In the genomic region with DNA sequence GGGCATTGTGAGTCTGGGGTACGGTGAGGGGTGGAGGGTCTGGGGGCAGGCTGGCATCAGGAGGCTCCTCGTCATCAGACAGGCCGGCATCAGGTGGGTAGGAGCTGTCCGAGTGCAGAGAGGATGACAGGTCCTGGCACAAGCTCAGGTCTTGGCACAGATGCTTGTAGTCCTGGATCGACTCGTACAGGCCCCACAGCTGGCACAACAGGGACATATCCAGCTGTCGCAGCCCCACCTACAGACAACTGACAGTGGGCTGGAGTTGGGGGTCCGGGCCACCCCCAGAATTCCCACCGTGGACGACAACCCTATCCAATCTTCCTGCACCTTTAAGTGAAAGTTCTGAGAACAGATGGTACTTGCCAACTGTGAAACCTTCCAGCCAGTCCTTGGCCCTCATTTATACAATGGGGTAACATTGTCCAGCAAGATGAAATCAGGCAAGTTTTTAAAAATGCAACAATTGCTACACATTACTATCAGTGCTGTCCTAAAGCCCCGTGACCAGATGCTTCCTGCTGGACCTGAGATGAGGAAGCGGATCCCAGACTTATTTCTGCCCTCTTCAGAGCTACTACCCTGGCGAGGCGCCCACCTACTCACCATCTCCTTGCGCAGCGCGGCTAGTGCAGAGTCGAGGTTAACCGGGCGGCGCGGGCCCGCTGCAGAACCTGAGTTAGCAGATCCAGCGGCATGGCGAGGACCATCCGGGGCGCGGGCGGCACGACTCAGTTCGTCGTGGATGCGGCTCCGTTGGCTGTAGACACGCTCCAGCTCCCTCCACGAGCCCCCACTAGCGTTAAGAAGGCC, we compare ENCODE assay signal across 8 mouse cellular contexts. TPM values are rescaled to one million over a fixed set of nuclear protein-coding genes. Genes with fewer than 3 reads are reported as not detected.
DNase-seq lines count a peak whose midpoint lies in the region; ATAC-seq and TF ChIP-seq lines count a peak whose summit lies in the region.

No protein-coding gene starts in this region.

- WGBS in hindbrain, postnatal 0 days: 3% methylated on average over 37 of the region's 37 CpGs
- WGBS in limb, embryonic 14.5 days: 7% methylated on average over 37 of the region's 37 CpGs
- 6% methylated on average over 37 of the region's 37 CpGs for WGBS in midbrain, postnatal 0 days

- H3K9ac ChIP-seq in hindbrain, postnatal 0 days (replicated peaks; ENCODE audit: low read length): peak overlapping the region; percentile 98
- peak overlapping the region; percentile 98 for H3K9ac ChIP-seq in limb, embryonic 14.5 days (ENCODE audit: low read depth, low read length, severe bottlenecking)
- peak overlapping the region; percentile 96 for H3K9ac ChIP-seq in midbrain, postnatal 0 days (replicated peaks; ENCODE audit: low read length, poor library complexity, severe bottlenecking)

- ATAC-seq in hindbrain, postnatal 0 days: peak; percentile 15
- 0 out of 2 replicates have a peak, but pooled peaks have one; percentile 9 for ATAC-seq in limb, embryonic 14.5 days (ENCODE audit: low FRiP score, low read depth)
- ATAC-seq in midbrain, postnatal 0 days (ENCODE audit: low FRiP score): peak; percentile 17; the same call in 1 of the 2 replicates

- TF ChIP-seq POLR2A in limb, embryonic 14.5 days (IDR thresholded peaks at IDR 0.05; ENCODE audit: borderline replicate concordance, extremely low read depth, insufficient read depth, insufficient read length): no peak

- H3K36me3 ChIP-seq in hindbrain, postnatal 0 days (ENCODE audit: insufficient read depth, low read length): no peaks in the 10 kb centered on the region
- H3K36me3 ChIP-seq in limb, embryonic 14.5 days (ENCODE audit: control insufficient read depth, insufficient read depth, low read length): peaks cover 14% of the 10 kb centered on the region
- peaks cover 10% of the 10 kb centered on the region for H3K36me3 ChIP-seq in midbrain, postnatal 0 days (ENCODE audit: insufficient read depth, low read length)

- H3K4me1 ChIP-seq in hindbrain, postnatal 0 days (ENCODE audit: insufficient read depth, low read length): peaks cover 37% of the 10 kb centered on the region
- peaks cover 42% of the 10 kb centered on the region for H3K4me1 ChIP-seq in limb, embryonic 14.5 days (ENCODE audit: control insufficient read depth, insufficient read depth, low read length)
- H3K4me1 ChIP-seq in midbrain, postnatal 0 days (ENCODE audit: insufficient read depth, low read length): peaks cover 32% of the 10 kb centered on the region; the same call in 1 of the 2 replicates

- H3K4me3 ChIP-seq in hindbrain, postnatal 0 days (ENCODE audit: low read length): peak overlapping the region; percentile 97
- peak overlapping the region; percentile 91 for H3K4me3 ChIP-seq in limb, embryonic 14.5 days (replicated peaks; ENCODE audit: low read length)
- H3K4me3 ChIP-seq in midbrain, postnatal 0 days (ENCODE audit: low read depth, low read length): peak overlapping the region; percentile 92

- no peak for TF ChIP-seq CTCF in hindbrain, postnatal 0 days (IDR thresholded peaks at IDR 0.05; ENCODE audit: low read depth)
- TF ChIP-seq CTCF in midbrain, postnatal 0 days (IDR thresholded peaks at IDR 0.05): no peak

- peak; percentile 46 to 50 for DNase-seq in lung, adult 18-20 months
- no peak for DNase-seq in lung, postnatal 25 days (ENCODE audit: low spot score)
- DNase-seq in cerebellum, adult 11-12 months: peak; percentile 73
- DNase-seq in frontal cortex, postnatal 25 days (ENCODE audit: low spot score in 2 of 2): peak; percentile 46 to 52
- peak; percentile 75 for DNase-seq in hindbrain, postnatal 0 days (ENCODE audit: low spot score)
- DNase-seq in limb, embryonic 14.5 days (ENCODE audit: low spot score): peak; percentile 55
- peak; percentile 69 for DNase-seq in midbrain, postnatal 0 days (ENCODE audit: low spot score)
- peak; percentile 77 for DNase-seq in thymus, postnatal 4 days

- peak overlapping the region; percentile 96 for H3K27ac ChIP-seq in hindbrain, postnatal 0 days
- H3K27ac ChIP-seq in limb, embryonic 14.5 days (replicated peaks; ENCODE audit: low read depth, low read length): peak overlapping the region; percentile 90
- H3K27ac ChIP-seq in midbrain, postnatal 0 days (ENCODE audit: low read depth, low read length): peak overlapping the region; percentile 95

- peak overlapping the region; percentile 96 for H3K4me2 ChIP-seq in hindbrain, postnatal 0 days (ENCODE audit: low read depth, low read length)
- peak overlapping the region; percentile 88 for H3K4me2 ChIP-seq in limb, embryonic 14.5 days (replicated peaks; ENCODE audit: low read depth, low read length, severe bottlenecking)
- peak overlapping the region; percentile 80 for H3K4me2 ChIP-seq in midbrain, postnatal 0 days (ENCODE audit: low read depth, low read length, poor library complexity, severe bottlenecking)

- no peaks in the 10 kb centered on the region for H3K27me3 ChIP-seq in hindbrain, postnatal 0 days (ENCODE audit: insufficient read depth, low read length)
- H3K27me3 ChIP-seq in limb, embryonic 14.5 days (ENCODE audit: control insufficient read depth, insufficient read depth, low read length): no peaks in the 10 kb centered on the region
- no peaks in the 10 kb centered on the region for H3K27me3 ChIP-seq in midbrain, postnatal 0 days (ENCODE audit: insufficient read depth, low read length)

- H3K9me3 ChIP-seq in hindbrain, postnatal 0 days (ENCODE audit: low read length): no peaks in the 10 kb centered on the region
- H3K9me3 ChIP-seq in limb, embryonic 14.5 days (ENCODE audit: control insufficient read depth, low read length): no peaks in the 10 kb centered on the region
- no peaks in the 10 kb centered on the region for H3K9me3 ChIP-seq in midbrain, postnatal 0 days (ENCODE audit: low read length)

RNA-seq across cellular contexts. Expression of a gene that starts 0.6 kb away (rescaled TPM):
- total RNA-seq in hindbrain, postnatal 0 days (2014; rRNA removed): 177 and 188 TPM in 2 replicates
- 131 and 140 TPM in 2 replicates for polyA plus RNA-seq in hindbrain, postnatal 0 days (2015; fragmentation: Nextera tagmentation; extraction: Ambion mirVana)
- polyA plus RNA-seq in limb, embryonic 14.5 days (2012; rRNA removed): 169 and 253 TPM in 2 replicates
- 125 TPM in 2 replicates for polyA plus RNA-seq in limb, embryonic 14.5 days (2014; fragmentation: Nextera tagmentation; extraction: Ambion mirVana)
- 161 and 178 TPM in 2 replicates for total RNA-seq in midbrain, postnatal 0 days (2014; rRNA removed)
- 126 TPM in 2 replicates for polyA plus RNA-seq in midbrain, postnatal 0 days (2015; fragmentation: Nextera tagmentation; extraction: Ambion mirVana)

RNA-seq across cellular contexts. Expression of a gene that starts 2.7 kb away (rescaled TPM):
- 16.6 and 19.7 TPM in 2 replicates for total RNA-seq in hindbrain, postnatal 0 days (2014; rRNA removed)
- 40.0 and 43.0 TPM in 2 replicates for polyA plus RNA-seq in hindbrain, postnatal 0 days (2015; fragmentation: Nextera tagmentation; extraction: Ambion mirVana)
- 51.0 and 51.1 TPM in 2 replicates for polyA plus RNA-seq in limb, embryonic 14.5 days (2012; rRNA removed)
- 20.0 and 25.4 TPM in 2 replicates for polyA plus RNA-seq in limb, embryonic 14.5 days (2014; fragmentation: Nextera tagmentation; extraction: Ambion mirVana)
- 25.6 and 26.3 TPM in 2 replicates for total RNA-seq in midbrain, postnatal 0 days (2014; rRNA removed)
- polyA plus RNA-seq in midbrain, postnatal 0 days (2015; fragmentation: Nextera tagmentation; extraction: Ambion mirVana): 65.2 and 65.4 TPM in 2 replicates

RNA-seq across cellular contexts. Expression of a gene that starts 11.9 kb away (rescaled TPM):
- 43.0 and 50.2 TPM in 2 replicates for total RNA-seq in hindbrain, postnatal 0 days (2014; rRNA removed)
- polyA plus RNA-seq in hindbrain, postnatal 0 days (2015; fragmentation: Nextera tagmentation; extraction: Ambion mirVana): 14.0 and 14.4 TPM in 2 replicates
- polyA plus RNA-seq in limb, embryonic 14.5 days (2012; rRNA removed): 341 and 441 TPM in 2 replicates
- polyA plus RNA-seq in limb, embryonic 14.5 days (2014; fragmentation: Nextera tagmentation; extraction: Ambion mirVana): 99.8 and 103 TPM in 2 replicates
- total RNA-seq in midbrain, postnatal 0 days (2014; rRNA removed): 28.8 and 29.3 TPM in 2 replicates
- polyA plus RNA-seq in midbrain, postnatal 0 days (2015; fragmentation: Nextera tagmentation; extraction: Ambion mirVana): 9.1 and 12.8 TPM in 2 replicates

RNA-seq across cellular contexts. Expression of a gene that starts 24.7 kb away (rescaled TPM):
- not detected in 2 replicates for total RNA-seq in hindbrain, postnatal 0 days (2014; rRNA removed)
- polyA plus RNA-seq in hindbrain, postnatal 0 days (2015; fragmentation: Nextera tagmentation; extraction: Ambion mirVana): 0.19 and 0.61 TPM in 2 replicates
- 0.41 and 0.63 TPM in 2 replicates for polyA plus RNA-seq in limb, embryonic 14.5 days (2012; rRNA removed)
- 0.65 and 0.81 TPM in 2 replicates for polyA plus RNA-seq in limb, embryonic 14.5 days (2014; fragmentation: Nextera tagmentation; extraction: Ambion mirVana)
- not detected in 2 replicates for total RNA-seq in midbrain, postnatal 0 days (2014; rRNA removed)
- polyA plus RNA-seq in midbrain, postnatal 0 days (2015; fragmentation: Nextera tagmentation; extraction: Ambion mirVana): 0.47 and 0.49 TPM in 2 replicates

RNA-seq across cellular contexts. Expression of a gene that starts 40.1 kb away (rescaled TPM):
- total RNA-seq in hindbrain, postnatal 0 days (2014; rRNA removed): 75.1 and 97.0 TPM in 2 replicates
- polyA plus RNA-seq in hindbrain, postnatal 0 days (2015; fragmentation: Nextera tagmentation; extraction: Ambion mirVana): 16.8 and 17.2 TPM in 2 replicates
- 101 and 160 TPM in 2 replicates for polyA plus RNA-seq in limb, embryonic 14.5 days (2012; rRNA removed)
- 31.8 and 32.3 TPM in 2 replicates for polyA plus RNA-seq in limb, embryonic 14.5 days (2014; fragmentation: Nextera tagmentation; extraction: Ambion mirVana)
- total RNA-seq in midbrain, postnatal 0 days (2014; rRNA removed): 95.5 and 103 TPM in 2 replicates
- polyA plus RNA-seq in midbrain, postnatal 0 days (2015; fragmentation: Nextera tagmentation; extraction: Ambion mirVana): 18.4 and 19.1 TPM in 2 replicates
